Mouse (Mus musculus): ENCODE data around the gene Cfb.

DNA sequence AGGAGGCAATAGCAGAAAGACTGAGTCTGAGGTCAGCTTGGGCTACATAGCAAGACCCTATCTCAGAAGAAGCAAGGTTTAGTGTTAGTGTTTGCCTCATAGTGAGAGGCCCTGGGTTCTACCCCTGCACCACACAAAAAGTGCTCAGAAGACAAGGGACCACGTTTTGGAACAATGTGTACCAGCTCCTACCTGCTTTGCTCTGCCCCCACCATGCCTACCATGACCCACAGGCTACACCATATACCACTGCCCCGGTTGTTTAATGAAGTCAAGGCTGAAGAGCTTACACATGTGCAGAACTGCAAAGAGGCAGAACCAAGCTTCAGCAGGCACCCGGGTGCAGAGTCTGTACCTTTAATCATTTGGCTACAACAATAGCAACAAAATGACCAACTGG is 55.1 kb downstream of the Cfb start:
- TF ChIP-seq CTCF (IDR thresholded peaks at IDR 0.05; ENCODE audit: low read depth): no peak
- TF ChIP-seq EP300 (IDR thresholded peaks at IDR 0.05; ENCODE audit: low read depth): no peak

Data from heart, postnatal 0 days (tissue).